Mouse (Mus musculus) spleen, postnatal 10 days (tissue): ENCODE measurements around the gene Pop4.
"Not testable (repeated sequence)": the region's sequence is repeated elsewhere in the genome, so short reads cannot be mapped to it uniquely, and the experiment has no call there.

Experiments used
- DNase-seq, 2 experiments: peaks; one replicate each; pipeline ENCODE4 v3.0.0; 2021 to 2022; ENCODE audit warnings: low spot score in 2 of 2

The Pop4 gene

GRCm38 (mm10) chr7:38270703-38271510 is at the start of gene Pop4:
Gene Pop4 (minus strand): TSS chr7:38271423.
- DNase-seq, result peak; percentile 77 to 93

GRCm38 (mm10) chr7:38320641-38321040 is 49.4 kb upstream of the Pop4 start:
- no peak for DNase-seq

DNA sequence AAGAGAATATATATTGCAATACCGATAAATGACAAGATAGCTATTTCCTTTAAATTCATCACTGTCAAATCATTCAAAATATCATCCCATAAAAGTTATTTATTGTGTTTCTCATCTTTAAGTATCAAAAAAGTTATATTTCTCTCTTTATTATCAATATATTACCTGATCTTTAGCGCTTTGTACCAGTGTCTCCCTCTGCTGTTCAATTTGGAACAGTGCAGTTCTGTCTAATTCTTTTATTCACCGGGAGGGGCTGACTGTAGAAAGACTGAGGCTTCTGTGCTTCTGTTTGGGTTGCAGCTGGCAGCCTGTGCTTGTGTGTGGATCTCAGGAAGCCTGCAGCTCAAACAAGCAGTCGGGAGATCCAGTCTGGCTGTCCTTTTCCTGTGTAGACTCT is 11.0 kb upstream of the Pop4 start:
- DNase-seq, result not testable (repeated sequence)

DNA sequence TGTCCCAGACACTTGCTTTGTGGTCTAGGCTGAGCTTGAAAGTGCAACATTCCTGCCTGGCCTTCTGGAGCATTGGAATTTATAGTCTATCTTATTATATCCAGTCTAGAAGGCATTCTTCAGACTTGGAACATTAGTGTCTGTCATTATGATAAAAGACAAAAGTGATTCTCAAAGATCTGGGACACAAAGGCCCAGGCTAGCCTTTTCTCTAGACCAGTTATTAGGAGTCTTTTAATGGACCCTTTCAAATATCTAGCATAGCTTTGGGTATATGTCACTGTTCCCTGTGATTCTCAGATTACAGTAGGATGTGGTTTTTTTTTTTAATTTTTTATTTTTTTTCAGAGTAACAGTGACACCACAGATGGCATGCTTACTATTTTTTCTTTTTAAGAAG is 1.3 kb upstream of the Pop4 start:
- DNase-seq, result no peak

- no peak for DNase-seq
Observed at GRCm38 (mm10) chr7:38271859-38272258, 636 bp upstream of the Pop4 start.

- no peak for DNase-seq
Observed at GRCm38 (mm10) chr7:38271511-38271811, 238 bp upstream of the Pop4 start.

DNA sequence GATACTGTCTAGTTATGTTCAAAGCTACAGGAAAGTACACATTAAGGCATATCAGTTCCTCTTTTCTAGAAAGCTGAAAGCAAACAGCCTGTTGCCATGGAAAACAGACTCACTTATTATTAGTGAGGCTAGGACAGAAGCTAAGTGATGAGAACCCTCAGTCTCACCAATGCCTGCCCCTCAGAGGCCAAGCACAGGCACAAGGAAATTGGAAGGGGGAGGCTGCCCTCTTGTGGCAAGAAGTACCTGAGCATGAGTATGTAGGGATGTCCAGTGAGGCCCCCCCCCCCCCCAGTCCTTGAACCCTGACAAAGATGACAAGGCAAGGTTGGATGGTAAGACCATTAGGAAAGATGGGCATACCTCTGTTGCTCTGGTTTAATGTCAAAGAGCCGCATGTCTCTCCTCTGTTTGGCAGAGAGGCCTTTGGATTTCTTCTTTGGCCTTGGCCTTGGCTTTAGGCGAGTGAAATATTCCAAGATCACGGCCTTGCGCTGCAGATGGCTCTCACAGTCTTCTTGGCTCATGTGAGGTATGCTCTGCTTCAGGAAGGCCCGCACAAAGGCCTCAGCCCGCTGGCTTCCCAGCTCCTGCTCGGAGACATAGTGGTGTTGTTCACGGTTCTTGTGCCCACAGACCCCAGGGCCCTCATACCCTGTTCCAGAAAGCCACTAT is 4.1 kb downstream of the Pop4 start:
- DNase-seq, result peak in 1 of 2 experiments; percentile 38

- DNase-seq, result no peak
Observed at GRCm38 (mm10) chr7:38262406-38262805, 8.8 kb downstream of the Pop4 start.

- no peak for DNase-seq
Observed at GRCm38 (mm10) chr7:38259631-38260030, 11.6 kb downstream of the Pop4 start.

DNA sequence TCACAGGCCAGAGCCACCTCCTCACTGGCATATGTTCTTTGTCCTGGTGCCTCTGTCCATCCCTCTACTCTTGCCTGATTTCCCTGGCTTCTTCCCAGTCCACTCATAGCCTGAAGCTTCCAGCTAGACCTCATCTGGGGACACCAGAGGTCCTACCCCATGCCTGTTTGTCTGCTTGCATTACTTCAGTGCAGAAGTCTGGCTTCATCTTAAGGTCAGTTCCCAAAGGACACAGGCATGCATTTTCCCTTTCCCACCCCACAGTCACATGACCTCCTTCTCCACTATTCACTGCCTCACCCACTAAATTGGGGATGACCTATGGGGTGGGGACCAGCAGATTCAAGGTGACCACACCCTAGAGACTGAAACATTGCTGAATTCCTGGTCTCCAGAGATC is 17.8 kb downstream of the Pop4 start:
- DNase-seq, result no peak

- DNase-seq, result no peak
Observed at GRCm38 (mm10) chr7:38251494-38252216, 19.6 kb downstream of the Pop4 start.

DNA sequence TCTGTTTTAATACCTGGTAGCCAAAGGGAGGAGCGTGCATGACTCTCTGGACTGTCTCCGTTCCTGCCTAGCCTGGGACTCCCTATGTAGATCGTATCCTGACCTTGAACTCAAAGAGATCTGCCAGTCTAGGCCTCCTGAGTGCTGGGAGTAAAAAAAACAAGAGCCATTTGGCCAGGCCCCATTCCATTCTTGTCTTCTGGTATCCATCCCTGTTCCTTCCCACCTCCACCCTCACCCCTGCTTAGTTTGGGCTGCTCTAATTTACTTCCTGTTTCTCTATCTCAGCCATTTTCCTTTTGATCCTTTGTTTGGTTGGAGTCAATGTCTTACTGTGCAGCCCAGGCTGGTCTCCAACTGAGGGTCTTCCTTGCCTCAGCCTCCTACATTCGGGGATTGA is 28.8 kb downstream of the Pop4 start:
- no peak for DNase-seq

DNA sequence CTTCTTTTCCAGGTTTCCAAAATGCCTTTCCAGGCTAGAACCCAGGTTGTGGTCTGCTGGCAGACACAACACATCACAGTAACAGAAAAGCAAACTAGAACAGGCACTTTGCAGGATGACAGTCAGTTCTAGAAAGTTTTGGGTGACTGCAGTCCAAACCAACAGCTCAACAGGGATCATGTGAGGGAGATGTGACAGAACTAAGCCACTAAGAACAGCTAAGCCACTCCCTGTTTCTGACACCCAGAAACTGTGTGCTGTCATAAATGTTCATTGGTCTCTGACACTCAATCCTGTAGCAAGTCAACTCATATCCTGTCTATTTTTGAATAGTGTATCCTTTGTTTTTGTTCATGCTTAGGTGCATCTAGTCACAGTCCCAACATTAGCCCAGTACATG is 34.1 kb downstream of the Pop4 start:
- no peak for DNase-seq

DNA sequence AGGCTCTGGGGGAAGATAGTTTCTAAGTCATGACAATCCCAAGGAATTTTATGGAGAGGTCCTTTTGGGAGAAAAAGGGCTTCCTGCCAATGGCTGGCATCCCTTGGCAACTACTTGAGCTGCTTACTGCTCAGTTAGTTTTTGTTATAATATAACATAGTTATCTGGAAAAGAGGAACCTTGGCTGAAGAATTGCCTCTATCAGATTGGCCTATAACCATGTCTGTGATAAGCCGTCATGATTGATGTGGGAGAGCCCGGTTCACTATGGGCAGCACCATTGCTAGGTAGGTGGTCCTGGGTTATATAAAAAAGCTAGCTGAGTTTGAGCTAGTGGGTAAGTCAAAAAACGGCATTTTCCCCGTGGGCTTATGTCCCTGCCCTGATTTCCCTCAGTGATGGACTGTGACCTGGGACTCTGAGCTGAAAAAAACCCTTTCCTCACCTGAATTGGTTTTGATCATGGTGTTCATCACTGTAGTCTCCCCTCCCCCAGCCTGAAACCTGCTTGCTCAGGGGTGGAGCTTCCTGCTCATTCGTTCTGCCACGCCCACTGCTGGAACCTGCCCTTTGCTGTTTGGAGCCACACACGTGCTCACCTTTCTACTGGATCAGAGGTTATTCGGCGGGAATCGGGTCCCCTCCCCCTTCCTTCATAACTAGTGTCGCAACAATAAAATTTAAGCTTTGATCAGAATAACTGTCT is 34.7 kb downstream of the Pop4 start:
- no peak for DNase-seq

GRCm38 (mm10) chr7:38230285-38230684 is 40.9 kb downstream of the Pop4 start:
- no peak for DNase-seq

GRCm38 (mm10) chr7:38228329-38228728 is 42.9 kb downstream of the Pop4 start:
- no peak for DNase-seq

GRCm38 (mm10) chr7:38227900-38228298 is 43.3 kb downstream of the Pop4 start, which contains the start of gene Plekhf1:
Gene Plekhf1 (minus strand): TSS chr7:38228016.
- DNase-seq, result peak; percentile 32 to 78

GRCm38 (mm10) chr7:38227181-38227899 is 43.9 kb downstream of the Pop4 start:
- no peak for DNase-seq

DNA sequence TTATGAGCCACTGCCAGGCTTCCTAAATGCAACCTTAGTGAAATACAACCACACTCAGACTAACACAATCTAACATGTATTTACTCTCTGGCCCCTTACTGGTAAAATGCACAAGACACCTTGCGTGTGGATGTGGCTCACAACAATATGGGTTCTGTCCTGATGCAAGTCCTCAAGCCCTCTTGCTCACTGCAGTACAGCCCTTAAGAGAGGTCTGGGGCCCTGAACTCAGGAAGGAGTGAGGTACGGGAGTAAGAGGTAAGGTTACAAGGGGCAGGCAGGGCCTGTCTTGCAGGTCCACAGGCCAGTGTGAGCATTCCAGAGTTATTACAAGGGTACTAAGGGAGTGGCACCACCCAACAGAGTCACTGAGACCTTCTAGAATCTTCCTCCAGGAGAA is 45.0 kb downstream of the Pop4 start:
- no peak for DNase-seq

DNA sequence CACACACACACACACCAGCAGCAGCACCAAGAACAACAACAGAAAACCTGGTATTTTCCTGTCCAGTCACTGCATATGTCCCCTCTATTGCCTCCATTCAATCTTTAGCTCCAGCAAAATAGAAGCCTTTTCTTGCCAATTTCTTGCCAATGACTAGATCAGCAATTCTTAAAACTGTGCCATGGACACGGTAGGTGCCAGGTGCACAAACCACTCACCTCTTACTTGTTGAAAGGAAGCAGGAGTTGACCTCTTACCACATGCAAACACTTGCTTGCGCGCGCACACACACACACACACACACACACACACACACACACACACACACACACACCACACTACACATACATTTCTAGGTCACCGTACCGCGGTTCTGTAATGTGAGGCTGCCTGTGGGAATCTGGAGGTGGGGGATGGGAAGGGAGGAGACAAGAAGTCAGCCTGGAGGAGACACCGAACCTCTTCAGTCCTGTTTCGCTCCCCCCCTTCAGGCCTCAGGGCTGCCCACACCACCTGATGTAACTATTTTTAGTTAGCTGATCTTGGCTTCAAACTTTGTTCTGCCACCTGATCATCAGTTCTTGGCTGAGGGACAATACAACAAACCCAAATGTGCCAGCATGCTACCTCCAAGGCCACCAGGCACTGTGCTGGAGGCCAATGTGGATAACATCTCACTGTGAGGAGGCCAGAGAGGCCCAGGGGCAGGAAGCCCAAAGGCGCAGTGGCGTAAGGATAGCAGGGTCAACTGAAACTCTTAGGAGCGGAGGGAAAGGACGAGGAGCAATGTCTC is 46.5 kb downstream of the Pop4 start:
- no peak for DNase-seq

GRCm38 (mm10) chr7:38220866-38221265 is 50.4 kb downstream of the Pop4 start:
- DNase-seq, result no peak
